Mouse (Mus musculus) spleen, adult 2 months (tissue): Measurements from ENCODE around the gene Rgs2.

ENCODE experiments used
- CTCF ChIP-seq: fragments of 200-500 bp; IDR thresholded peaks from 2 replicates; pipeline ENCODE4 v1.5.1; 2011; ENCODE audit warnings: mild to moderate bottlenecking, inconsistent platforms; ENCODE audit not compliant: insufficient read depth, insufficient read length, insufficient replicate concordance; ENCODE audit errors: extremely low read depth
- POLR2A ChIP-seq: fragments of 200-500 bp; IDR thresholded peaks from 2 replicates; pipeline ENCODE4 v1.6.1; 2011; ENCODE audit warnings: low read depth, low read length, inconsistent platforms

DNA sequence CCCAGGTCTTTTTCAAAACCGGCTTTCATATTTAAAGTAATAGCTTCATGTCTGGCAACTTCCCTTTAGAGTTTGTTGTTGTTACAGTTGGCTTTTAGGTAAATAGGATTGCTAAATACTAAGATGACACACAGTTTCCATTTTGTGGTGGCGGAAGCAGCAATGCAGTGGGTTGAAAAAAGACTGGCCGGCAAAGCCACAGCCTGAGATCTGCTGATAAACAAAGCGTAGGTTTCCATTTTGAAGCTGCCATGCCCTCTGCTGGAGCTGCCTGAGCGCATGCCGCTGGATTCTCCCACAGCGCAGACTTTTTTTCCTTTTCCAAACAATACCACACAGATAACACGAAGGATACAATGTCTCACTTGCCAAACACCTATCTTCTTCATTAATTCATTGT, 2.6 kb upstream of the Rgs2 start:
- TF ChIP-seq CTCF, result peak; percentile 66; the same call in 1 of the 2 replicates
- TF ChIP-seq POLR2A, result no peak
